Mouse (Mus musculus): Measurements from ENCODE around the gene Klrb1a.
"Not testable (repeated sequence)": the region's sequence is repeated elsewhere in the genome, so short reads cannot be mapped to it uniquely, and the experiment has no call there.

Klrb1a gene

DNA sequence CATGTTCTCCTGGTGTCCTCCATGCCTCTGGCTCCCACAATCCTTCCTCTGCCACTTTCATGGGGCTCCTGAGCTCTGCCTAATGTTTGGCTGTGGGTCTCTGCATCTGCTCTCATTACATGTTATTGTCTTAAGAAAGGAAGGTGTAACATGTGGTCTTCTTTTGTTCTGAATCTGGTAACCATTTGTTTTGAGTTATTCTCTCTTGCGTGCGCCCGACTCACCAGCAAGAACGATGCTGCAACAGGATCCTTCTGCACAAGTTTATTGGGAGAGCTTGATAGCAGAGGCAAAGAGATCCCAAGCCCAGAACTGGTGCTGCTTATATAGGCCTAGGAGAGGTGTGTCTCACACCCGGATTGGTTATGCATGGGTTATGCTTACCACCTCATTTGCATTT, at the start of gene Klrb1a:
Gene Klrb1a (minus strand): TSS at position 101 of the 400 bp plus-strand sequence.
- in situ Hi-C loops (cut with MboI; ENCODE audit: low sequenced_read_pairs), result not testable (repeated sequence)

DNA sequence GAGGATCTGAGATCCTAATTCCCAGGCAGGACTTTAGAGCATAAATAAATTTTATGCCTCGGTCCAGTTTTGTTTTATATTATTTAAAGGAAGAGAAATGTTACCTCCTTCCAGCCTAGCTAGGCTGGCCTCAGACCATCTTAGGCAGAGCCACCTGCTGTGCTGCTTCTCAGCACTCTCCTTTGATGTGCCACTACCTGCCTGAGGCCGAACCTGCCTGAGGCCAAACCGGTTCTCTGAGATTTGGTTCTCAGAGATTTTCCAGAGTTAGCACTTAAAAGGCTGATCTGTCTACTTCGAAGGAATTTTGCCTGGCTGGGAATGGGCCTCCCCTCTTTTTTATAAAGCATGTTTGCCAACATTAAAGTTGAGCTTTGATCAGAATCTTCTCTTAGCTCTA, 46.6 kb upstream of the Klrb1a start:
- in situ Hi-C loops (cut with MboI; ENCODE audit: low sequenced_read_pairs), result no loop called here

DNA sequence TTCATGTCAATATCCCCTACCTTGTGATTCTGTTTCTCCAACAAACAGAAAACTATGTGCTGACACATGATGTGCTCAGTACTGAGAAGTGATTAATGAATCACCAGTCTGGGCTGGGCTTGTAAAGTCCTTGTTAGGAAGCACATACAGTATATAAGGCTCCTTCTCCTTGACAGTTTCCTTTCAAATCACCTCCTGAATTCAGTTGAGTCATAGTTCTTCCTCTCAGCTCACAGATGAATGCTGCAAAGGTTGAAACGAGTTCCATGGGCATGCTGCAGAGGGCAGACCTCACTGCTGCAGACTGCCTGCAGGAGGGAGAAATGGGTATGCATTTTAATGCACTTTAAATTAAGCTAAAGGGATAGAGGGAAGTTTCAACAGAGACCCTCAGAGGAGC, 38.9 kb upstream of the Klrb1a start, which contains the start of gene Clec2h:
Gene Clec2h (plus strand): TSS at position 180 of the 400 bp plus-strand sequence.
- in situ Hi-C loops (cut with MboI; ENCODE audit: low sequenced_read_pairs), result no loop called here

DNA sequence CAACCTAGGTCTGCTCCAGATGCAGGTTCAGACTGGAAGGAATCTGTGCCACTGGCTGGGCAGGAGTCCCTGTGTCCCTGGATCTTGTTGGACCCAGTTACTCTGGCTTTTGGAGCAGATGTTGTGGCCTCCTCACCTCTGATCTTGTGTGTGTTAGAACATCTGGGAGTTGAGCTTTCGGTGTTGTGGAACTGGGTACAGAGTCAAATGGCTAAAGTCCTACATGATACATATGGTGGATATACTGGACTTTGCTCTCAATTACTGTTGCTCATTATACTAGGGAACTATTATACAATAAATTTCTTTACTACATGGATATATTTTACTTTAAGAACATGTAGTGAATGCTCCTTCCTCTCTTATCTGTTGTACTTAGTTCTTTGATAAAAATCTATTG, 37.9 kb upstream of the Klrb1a start:
- in situ Hi-C loops (cut with MboI; ENCODE audit: low sequenced_read_pairs), result no loop called here

DNA sequence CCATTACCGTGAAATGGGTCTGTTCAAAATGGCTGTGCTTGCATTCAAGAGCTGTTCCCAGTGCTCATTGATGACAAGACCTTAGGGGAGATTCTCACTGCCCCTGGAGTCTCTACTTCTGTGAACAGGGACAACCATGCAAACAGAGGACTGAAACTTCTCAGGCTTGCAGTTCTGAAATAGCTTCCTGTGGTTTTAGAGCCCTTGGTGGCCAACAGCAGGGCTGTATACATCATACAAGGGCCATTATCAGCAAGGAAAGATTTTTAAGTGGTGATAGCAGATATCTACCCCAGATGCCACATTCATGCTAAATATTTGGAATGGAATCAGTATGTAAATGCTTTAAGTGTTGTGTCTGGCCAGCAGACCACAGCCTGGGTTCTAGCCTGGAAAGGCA, 29.6 kb upstream of the Klrb1a start:
- in situ Hi-C loops (cut with MboI; ENCODE audit: low sequenced_read_pairs), result no loop called here

DNA sequence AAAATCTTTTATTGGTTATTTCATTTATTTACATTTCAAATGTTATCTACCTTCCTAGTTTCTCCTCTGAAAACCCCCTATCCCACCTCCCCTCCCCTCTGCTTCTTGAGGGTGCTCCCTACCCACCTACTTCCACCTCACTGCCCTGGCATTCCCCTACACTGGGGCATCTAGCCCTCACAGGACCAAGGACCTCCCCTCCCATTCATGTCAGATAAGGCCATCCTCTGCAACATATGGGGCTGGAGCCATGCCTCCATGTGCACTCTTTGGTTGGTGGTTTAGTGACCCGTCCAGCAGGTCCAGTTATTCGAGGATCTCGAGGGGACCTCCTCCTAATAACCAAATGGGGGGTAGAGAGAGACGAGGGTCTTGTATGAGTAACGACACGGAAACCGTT, 27.5 kb upstream of the Klrb1a start:
- in situ Hi-C loops (cut with MboI; ENCODE audit: low sequenced_read_pairs), result not testable (repeated sequence)

DNA sequence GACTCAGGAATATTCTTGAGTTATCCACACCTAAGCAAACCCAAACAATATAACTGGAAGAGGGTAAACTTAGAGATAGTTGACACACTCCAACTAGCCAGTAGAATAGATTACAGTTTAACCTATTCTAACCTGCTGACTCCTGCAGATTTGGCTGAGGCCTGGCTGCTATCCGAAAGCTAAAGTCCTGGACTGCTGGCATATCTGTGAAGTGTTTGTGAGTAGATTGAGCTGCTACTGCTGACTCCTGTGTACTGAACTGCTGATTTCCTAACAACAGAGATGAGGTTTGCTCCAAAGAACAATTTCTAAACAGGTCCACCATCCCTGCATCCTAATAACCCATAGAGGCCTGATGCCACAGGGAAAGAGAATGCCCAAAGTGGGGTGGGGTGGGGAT, 26.9 kb upstream of the Klrb1a start:
- in situ Hi-C loops (cut with MboI; ENCODE audit: low sequenced_read_pairs), result no loop called here

DNA sequence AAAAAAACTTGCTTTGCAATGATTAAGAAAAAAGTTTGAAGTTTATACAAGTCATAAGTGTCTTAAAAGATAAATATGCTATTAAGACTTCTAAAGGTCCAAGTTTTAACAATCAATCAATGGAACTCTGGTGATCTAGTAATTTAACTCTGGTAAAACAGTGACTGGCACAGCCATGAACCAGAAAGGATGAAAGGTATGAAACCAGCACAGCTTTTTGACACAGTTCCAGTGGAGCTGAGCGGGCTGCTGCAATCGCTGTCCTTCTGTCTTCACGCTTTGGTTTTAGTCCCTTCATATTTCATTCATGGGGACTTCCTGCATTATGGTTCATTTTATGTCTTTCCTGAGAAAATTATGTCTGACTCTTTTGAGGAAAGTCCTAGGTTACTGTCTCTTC, 26.3 kb upstream of the Klrb1a start:
- in situ Hi-C loops (cut with MboI; ENCODE audit: low sequenced_read_pairs), result no loop called here

DNA sequence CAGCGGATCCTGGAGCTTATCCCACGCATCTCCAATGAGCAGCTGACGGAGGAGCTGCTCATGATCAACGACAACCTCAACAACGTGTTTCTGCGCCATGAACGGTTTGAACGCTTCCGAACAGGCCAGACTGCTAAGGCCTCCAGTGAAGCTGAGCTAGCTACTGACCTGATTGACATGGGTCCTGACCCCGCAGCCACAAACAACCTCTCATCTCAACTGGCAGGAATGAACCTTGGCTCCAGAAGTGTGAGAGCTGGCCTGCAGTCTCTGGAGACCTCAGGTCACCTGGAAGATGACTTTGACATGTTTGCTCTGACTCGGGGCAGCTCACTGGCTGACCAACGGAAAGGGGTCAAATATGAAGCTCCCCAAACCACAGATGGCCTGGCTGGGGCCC, 22.4 kb upstream of the Klrb1a start:
- in situ Hi-C loops (cut with MboI; ENCODE audit: low sequenced_read_pairs), result not testable (repeated sequence)

DNA sequence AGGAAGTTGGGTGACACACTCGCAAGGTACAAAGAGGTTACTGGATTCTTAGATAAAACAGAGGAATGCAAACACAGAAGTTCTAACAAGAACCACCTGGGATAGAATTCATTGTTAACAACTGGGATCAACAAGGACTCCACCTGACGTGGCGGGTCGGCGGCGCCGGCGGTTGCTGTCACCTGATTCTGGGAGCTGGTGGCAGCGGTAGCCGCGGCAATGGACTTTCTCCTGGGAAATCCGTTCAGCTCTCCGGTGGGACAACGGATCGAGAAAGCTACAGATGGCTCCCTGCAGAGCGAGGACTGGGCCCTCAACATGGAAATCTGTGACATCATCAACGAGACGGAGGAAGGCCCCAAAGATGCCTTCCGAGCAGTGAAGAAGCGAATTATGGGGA, 21.4 kb upstream of the Klrb1a start:
- in situ Hi-C loops (cut with MboI; ENCODE audit: low sequenced_read_pairs), result not testable (repeated sequence)

DNA sequence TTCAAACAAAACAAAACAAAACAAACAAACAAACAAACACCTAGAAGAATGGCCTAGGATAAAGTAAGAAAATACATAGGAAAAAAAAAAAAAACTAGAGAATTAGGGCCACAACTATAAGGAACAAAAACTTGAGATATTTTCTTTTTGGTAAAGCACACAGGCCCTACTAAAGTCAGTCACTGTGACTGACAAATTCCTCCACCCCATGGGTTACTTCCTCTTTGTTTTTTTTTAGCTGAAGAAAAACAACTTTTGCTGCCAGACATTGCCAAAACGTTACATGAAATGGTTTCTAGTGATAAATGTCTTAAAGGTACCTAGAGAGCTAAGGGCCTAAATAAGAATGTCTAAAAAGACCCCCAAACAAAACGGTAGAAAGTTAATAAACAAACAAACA, 20.7 kb upstream of the Klrb1a start:
- in situ Hi-C loops (cut with MboI; ENCODE audit: low sequenced_read_pairs), result no loop called here

DNA sequence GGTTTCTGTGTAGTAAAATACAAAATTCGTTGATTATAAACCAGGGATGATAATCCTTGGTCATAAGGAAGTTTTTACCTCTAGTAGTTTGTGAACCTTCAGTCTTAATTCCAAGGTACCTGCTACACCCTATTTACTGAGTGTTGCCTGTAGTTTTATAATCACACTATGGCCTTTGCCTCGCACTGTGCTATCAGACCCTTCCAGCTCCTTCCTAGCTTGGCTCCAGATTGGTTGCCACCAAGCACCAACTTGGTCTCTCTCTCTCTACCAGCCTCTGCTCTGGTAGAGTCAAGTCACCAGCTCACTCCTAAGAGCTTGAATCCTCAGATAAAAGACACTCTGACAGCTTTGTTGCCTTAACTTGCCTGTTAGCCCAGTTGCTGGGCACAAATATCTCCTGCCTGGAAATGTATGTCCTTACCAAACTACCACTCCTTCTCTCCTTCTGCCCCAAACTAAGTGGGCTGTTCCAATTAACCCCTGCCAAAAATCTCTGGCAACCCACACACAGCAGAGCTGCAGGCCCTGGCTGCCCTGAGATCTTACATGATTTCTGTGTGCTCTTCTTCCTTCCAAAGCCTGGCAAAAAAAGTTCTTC, 17.9 kb upstream of the Klrb1a start:
- in situ Hi-C loops (cut with MboI; ENCODE audit: low sequenced_read_pairs), result no loop called here

DNA sequence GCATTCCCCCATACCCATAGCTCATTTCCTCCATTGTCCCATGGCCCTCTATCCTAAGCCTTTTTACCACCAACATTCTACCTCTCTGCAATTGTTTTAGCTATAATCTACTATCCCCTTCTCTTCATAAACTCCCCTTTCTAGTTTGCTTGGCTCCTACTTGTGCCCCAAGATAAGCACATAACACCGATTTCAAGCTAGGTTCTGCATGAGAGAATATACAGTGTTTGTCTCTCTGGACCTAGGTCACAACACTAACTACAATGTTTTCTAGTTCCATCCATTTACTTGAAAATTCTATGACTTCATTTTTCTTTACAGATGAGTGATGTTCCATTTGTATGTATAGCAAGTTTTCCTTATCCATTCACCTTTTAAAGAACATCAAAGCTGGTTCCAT, 17.3 kb upstream of the Klrb1a start:
- in situ Hi-C loops (cut with MboI; ENCODE audit: low sequenced_read_pairs), result no loop called here

DNA sequence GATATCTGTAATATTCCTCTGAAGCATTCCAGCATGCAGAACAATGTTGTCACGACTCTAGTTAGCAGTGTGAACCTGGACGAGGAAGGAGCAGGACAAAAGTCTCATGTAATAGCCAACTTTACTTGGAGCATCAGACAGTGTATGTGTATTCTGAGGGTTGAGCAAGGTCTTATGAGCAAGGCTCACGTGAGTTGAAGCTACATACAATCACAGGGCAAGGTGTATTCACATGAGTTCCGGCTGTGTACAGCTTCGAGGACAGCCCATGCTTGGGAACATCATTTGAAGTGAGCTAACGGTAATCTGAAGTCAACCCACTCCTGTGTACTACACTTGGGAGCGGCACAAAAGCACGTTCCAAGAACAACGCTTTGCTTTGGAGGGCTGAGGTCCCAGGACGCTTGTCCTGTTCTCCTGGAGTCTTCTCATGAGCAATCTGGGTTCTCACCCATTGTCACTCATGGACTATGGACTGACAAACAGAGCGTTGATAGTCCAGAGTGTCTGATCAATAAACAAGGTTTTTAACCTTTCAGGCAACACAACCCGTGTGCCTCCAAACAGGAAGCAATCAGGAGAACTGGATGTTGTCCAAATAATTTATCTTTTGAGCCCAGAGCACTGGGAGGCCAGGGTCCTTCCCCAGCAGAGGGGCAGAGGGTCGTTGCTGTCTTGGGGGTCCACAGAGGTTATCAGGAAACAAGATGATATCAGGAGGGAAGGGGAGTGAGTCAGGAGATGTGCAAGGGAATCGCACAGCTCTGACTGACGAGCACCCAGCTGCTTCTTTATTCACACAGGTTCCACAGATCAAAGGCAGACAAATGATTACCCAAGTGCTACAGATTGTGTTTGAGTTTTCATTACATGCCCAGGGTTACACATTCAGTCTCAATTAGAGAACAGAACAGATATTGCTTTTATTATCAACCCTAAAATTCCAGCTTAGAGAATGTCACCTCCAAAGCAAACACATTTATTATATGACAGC, 7.9 kb upstream of the Klrb1a start:
- in situ Hi-C loops (cut with MboI; ENCODE audit: low sequenced_read_pairs), result not testable (repeated sequence)

DNA sequence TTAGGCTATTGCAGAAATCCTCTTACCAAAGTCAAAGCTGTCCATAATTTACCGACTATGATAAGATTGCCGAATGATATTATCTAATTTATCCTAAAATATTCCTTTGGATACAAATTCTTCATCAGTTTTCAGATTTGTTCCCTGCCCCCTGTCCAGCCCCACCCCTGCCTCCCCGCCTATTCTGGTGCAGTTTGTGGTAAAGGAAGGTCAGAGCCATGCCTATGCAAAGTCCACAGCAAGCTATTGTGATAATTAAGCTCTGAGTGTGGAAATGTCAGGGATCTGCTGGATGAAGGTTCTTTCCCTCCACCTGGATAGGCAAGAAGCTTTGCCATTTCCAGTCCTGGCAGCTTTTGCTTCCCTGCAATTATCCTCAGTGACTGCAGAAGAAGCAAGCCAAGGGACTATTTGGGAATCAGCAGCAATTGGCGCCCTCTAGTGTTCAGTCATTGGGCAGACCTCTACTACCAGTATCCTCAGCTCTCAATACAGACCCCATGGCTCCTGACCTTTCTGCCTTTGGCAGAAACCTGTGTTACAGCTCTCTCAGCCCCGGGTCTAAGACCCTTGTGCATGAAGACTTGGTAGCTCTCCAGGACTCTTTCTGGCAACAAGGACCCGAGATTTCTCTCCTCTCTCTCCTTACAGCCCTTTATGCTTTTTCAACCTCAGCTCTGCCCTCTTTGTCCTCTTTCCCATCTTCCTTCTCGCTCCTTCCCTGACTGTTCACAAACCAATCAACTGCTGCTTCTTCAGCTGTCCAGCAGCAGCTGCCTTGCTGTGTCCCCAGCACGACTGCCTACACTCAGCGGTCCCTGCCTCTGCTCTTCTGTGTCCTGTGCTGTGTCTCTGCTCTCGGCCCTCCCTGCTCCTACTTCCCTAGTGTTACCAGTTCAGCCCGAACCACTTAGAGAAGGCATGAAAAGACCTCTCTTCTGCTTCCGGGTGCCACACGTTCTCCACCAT, 6.7 kb upstream of the Klrb1a start:
- in situ Hi-C loops (cut with MboI; ENCODE audit: low sequenced_read_pairs), result not testable (repeated sequence)

DNA sequence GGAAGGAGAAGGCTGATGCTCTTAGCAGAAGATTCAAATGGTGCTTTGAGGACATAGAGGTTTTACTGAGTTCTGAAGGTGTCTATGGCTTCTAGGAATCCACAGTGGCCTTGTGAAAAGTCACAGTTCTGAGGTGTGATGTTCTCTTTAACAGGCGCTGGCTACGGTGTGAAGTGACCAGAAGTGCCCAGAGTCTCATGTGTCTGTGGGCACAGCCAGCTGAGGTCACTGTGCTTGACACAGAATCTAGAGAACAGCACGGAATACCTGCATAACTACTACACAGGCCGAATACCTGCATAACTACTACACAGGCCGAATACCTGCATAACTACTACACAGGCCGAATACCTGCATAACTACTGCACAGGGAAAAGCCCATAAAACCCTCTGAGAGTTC, 1.9 kb upstream of the Klrb1a start:
- in situ Hi-C loops (cut with MboI; ENCODE audit: low sequenced_read_pairs), result not testable (repeated sequence)

DNA sequence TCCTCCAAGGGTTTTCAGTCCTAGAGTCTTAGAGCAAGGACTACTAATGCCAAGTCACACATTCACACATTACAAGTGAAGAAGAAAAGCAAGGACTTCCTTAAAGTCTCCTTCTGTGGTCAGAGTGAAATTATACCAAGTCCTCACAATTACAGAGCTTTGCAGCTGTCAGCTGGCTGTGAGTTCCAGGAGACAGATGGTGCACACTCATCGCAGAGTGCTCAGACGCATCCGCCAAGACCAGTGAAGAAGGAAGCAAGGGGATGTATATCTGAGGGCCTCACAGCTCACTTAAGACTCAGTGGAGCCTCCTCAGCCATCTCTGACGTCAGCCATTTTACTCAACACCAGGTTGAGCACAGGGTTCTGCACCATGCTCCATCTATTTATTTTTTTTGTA, 1.1 kb upstream of the Klrb1a start:
- in situ Hi-C loops (cut with MboI; ENCODE audit: low sequenced_read_pairs), result no loop called here

DNA sequence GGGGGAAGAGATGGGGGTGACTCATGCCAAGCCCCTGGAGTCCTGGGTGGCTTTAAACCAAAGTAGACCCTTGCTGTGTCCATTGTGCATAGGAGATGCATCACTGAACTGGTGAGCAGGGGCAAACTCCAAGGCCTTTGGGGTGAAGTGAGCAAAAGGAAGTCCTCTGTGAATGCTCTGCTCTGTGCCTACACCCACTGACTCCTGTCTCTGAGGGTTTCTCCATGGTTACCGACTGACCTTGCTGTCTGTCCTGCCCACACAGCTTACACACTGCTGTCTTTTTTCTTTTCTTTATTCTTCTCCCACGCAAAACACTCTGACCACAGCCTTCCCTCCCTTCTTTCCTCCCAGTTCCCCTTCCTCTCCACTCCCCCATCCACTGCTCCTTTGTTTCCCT, 600 bp downstream of the Klrb1a start:
- in situ Hi-C loops (cut with MboI; ENCODE audit: low sequenced_read_pairs), result no loop called here

DNA sequence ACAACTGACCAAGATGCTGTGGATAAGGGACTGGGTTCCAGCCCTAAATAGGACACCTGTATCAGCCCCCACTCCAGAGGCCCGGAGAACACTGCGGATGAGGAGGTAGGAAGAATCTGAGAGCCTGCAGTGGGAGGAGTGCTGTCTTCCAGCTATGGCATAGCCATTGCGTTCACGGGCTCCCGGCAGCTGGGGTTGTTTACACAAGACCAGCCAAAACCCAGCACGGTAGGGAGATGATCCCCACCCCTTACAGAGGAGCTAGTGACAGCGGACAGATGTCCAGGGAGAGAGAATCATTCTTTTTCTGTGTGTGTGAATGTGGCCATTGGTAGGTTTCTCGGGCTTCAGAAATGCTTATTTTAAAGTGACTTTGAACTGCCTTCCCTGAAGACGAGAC, 17.0 kb downstream of the Klrb1a start:
- in situ Hi-C loops (cut with MboI; ENCODE audit: low sequenced_read_pairs), result no loop called here

DNA sequence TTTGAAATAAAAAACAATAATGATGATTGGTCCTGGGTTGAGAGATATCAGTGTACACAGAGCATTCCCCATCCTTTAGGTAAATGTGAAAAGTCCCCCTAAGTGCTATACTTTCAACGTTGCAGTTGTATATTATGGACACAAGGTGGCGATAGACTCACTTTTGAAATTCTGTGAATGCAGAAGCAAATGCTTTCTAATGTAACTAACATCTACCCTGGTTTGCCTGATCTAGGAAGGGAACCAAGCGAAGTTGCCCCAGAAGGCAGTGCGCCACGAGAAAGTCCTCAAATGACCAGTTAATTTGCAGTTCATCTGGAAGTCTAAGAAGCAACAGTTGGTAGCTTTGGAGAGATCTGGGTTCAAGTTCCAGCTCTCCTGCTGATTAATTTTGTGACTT, 18.8 kb downstream of the Klrb1a start:
- in situ Hi-C loops (cut with MboI; ENCODE audit: low sequenced_read_pairs), result no loop called here

Measured in CH12F3 (cell line).